Mouse (Mus musculus): ENCODE data around the gene Cstb. TPM values are rescaled to one million over a fixed set of nuclear protein-coding genes. Genes with fewer than 3 reads are reported as not detected.
A peak's percentile ranks its signal among the peaks of the same experiment; 100 is the strongest.

Cstb gene
- total and polyA plus RNA-seq, 2 experiments from 2014 or later: 89.2 to 126 TPM

DNA sequence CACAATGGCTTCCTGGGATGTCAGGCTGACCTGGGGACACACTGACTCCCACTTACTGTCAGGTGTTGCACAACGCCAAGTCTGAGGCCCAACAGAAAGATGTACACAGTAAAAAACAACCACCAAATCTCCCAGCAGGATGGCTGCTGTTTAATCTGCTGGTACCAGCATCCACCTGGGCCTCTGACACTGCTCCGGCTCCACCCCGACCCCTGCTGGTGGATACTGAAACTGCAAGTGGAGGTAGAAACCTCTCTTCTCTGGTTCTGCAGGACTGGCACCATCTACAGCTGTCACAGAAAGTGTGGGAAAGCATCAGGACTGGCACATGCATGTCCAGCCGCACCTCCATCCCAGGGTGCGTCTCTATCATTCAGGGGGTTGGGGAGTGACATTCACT, 12.6 kb downstream of the Cstb start:
- TF ChIP-seq CTCF (IDR thresholded peaks at IDR 0.05): peak; percentile 96
- no peak for ATAC-seq (ENCODE audit: low FRiP score)
- Histone ChIP-seq H3K4me3 (ENCODE audit: low read depth, low read length) (no peak overlapping the region), H3K36me3 (ENCODE audit: insufficient read depth, low read length) (peaks cover 26% of the 10 kb centered on the region), H3K27me3 (ENCODE audit: insufficient read depth, low read length) (no peaks in the 10 kb centered on the region), H3K4me1 (ENCODE audit: insufficient read depth, low read length) (no peaks in the 10 kb centered on the region), H3K27ac (ENCODE audit: low read depth, low read length) (no peak overlapping the region), H3K9me3 (ENCODE audit: low read length) (no peaks in the 10 kb centered on the region), H3K4me2 (ENCODE audit: low read depth, low read length, poor library complexity, severe bottlenecking) (no peak overlapping the region), H3K9ac (replicated peaks; ENCODE audit: low read length, poor library complexity, severe bottlenecking) (no peak overlapping the region)
- peak; percentile 61 for DNase-seq (ENCODE audit: low spot score)
- WGBS: 13% methylated on average over 5 of the region's 5 CpGs

DNA sequence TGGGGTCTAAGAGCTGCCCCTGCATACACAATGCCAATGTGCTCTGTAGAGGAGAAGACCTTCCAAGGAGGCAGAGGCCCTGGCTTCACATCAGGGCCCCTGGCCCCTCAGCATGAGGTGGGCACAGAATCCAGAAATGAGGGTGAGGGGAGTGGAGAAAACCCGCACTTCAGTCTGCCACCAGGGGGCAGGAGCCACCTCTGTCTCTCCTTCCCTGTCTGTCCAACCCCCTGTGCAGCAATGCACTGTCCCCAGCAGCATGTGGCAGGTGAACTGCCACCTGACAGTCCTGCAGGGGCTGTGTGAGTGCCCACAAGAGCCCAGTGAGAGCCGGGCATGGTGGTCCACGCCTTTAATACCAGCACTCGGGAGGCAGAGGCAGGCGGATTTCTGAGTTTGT, 14.1 kb downstream of the Cstb start:
- Histone ChIP-seq H3K9ac (replicated peaks; ENCODE audit: low read length, poor library complexity, severe bottlenecking) (no peak overlapping the region), H3K4me3 (ENCODE audit: low read depth, low read length) (no peak overlapping the region), H3K27ac (ENCODE audit: low read depth, low read length) (no peak overlapping the region), H3K27me3 (ENCODE audit: insufficient read depth, low read length) (no peaks in the 10 kb centered on the region), H3K36me3 (ENCODE audit: insufficient read depth, low read length) (peaks cover 38% of the 10 kb centered on the region), H3K4me2 (ENCODE audit: low read depth, low read length, poor library complexity, severe bottlenecking) (no peak overlapping the region), H3K9me3 (ENCODE audit: low read length) (no peaks in the 10 kb centered on the region), H3K4me1 (ENCODE audit: insufficient read depth, low read length) (no peaks in the 10 kb centered on the region)
- peak; percentile 69 for TF ChIP-seq CTCF (IDR thresholded peaks at IDR 0.05)
- DNase-seq (ENCODE audit: low spot score) (no peak), ATAC-seq (ENCODE audit: low FRiP score) (no peak)
- 73% methylated on average over 5 of the region's 5 CpGs for WGBS

DNA sequence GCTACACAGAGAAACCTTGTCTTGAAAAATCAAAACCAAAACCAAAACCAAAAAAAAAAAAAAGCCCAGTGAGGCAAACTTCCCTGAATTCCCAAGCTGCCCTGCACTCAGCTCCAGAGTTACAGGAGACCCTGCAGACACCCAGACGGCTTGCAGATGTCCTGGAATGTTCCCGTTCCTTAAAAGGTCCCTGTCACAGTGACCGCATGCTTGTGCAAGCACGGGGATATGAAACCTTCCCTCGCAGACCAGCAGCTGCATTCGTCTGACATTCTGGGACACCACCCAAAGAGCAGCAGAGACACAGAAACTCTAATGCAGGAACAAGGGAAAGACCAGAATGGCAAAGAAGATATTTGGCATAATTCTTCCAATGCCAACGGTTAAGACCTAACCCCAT, 14.5 kb downstream of the Cstb start:
- H3K36me3 ChIP-seq (ENCODE audit: insufficient read depth, low read length): peaks cover 42% of the 10 kb centered on the region
- no peaks in the 10 kb centered on the region for H3K27me3 ChIP-seq (ENCODE audit: insufficient read depth, low read length)
- no peak for ATAC-seq (ENCODE audit: low FRiP score)
- DNase-seq (ENCODE audit: low spot score): no peak
- H3K4me2 ChIP-seq (ENCODE audit: low read depth, low read length, poor library complexity, severe bottlenecking): no peak overlapping the region
- no peak overlapping the region for H3K27ac ChIP-seq (ENCODE audit: low read depth, low read length)
- 87% methylated on average over 7 of the region's 7 CpGs for WGBS
- no peak overlapping the region for H3K4me3 ChIP-seq (ENCODE audit: low read depth, low read length)
- no peaks in the 10 kb centered on the region for H3K4me1 ChIP-seq (ENCODE audit: insufficient read depth, low read length)
- H3K9ac ChIP-seq (replicated peaks; ENCODE audit: low read length, poor library complexity, severe bottlenecking): no peak overlapping the region
- TF ChIP-seq CTCF (IDR thresholded peaks at IDR 0.05): no peak
- no peaks in the 10 kb centered on the region for H3K9me3 ChIP-seq (ENCODE audit: low read length)

DNA sequence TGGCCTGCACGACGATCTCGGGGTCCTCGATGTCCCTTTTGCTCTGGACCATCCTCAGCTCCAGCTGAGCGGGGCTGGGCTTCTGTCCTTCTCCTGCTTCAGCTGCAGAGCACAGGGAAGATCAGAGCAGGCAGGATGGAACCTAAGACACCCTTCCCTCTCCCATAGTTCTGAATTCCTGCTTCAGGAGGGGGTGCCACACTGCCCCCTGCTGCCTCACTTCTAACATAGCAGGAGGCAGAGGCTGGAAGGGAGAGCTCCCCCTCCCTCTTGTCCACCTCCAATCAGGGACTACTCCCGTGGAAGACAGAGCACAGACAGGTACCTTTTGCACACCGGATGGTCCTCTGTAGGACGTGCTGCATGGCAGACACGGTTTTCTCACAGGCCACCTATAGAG, 15.3 kb downstream of the Cstb start:
- H3K4me2 ChIP-seq (ENCODE audit: low read depth, low read length, poor library complexity, severe bottlenecking): no peak overlapping the region
- peaks cover 50% of the 10 kb centered on the region for H3K36me3 ChIP-seq (ENCODE audit: insufficient read depth, low read length)
- H3K9me3 ChIP-seq (ENCODE audit: low read length): no peaks in the 10 kb centered on the region
- DNase-seq (ENCODE audit: low spot score) (peak; percentile 27), ATAC-seq (ENCODE audit: low FRiP score) (0 out of 2 replicates have a peak, but pooled peaks have one; percentile 34)
- 78% methylated on average over 9 of the region's 9 CpGs for WGBS
- H3K9ac ChIP-seq (replicated peaks; ENCODE audit: low read length, poor library complexity, severe bottlenecking): no peak overlapping the region
- no peaks in the 10 kb centered on the region for H3K27me3 ChIP-seq (ENCODE audit: insufficient read depth, low read length)
- peak; percentile 78 for TF ChIP-seq CTCF (IDR thresholded peaks at IDR 0.05)
- no peaks in the 10 kb centered on the region for H3K4me1 ChIP-seq (ENCODE audit: insufficient read depth, low read length)
- H3K4me3 ChIP-seq (ENCODE audit: low read depth, low read length): no peak overlapping the region
- H3K27ac ChIP-seq (ENCODE audit: low read depth, low read length): no peak overlapping the region

DNA sequence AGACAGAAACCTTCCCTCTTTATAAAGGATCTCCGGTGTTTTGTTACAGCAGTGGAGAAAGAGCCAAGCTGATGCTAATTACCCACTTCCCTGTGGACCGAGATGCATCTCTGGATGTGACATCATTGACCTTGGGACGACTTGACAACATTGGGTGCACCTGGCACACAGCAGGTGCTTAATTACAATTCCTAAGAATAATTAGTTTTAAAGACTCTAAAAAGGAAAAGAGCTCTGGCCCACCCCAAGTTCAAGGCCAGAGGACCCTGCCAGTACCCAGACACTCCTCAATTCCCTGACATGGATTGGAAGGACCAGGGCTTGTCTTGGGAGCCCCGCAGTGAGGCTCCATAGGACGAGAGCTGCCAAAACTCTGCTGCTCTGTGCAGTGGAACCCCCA, 16.1 kb downstream of the Cstb start:
- WGBS: 89% methylated on average over 5 of the region's 5 CpGs
- Histone ChIP-seq H3K9me3 (ENCODE audit: low read length) (no peaks in the 10 kb centered on the region), H3K36me3 (ENCODE audit: insufficient read depth, low read length) (peaks cover 56% of the 10 kb centered on the region), H3K4me1 (ENCODE audit: insufficient read depth, low read length) (no peaks in the 10 kb centered on the region), H3K9ac (replicated peaks; ENCODE audit: low read length, poor library complexity, severe bottlenecking) (no peak overlapping the region), H3K27me3 (ENCODE audit: insufficient read depth, low read length) (no peaks in the 10 kb centered on the region), H3K4me2 (ENCODE audit: low read depth, low read length, poor library complexity, severe bottlenecking) (no peak overlapping the region), H3K27ac (ENCODE audit: low read depth, low read length) (no peak overlapping the region), H3K4me3 (ENCODE audit: low read depth, low read length) (no peak overlapping the region)
- TF ChIP-seq CTCF (IDR thresholded peaks at IDR 0.05): no peak
- no peak for ATAC-seq (ENCODE audit: low FRiP score)
- DNase-seq (ENCODE audit: low spot score): no peak

DNA sequence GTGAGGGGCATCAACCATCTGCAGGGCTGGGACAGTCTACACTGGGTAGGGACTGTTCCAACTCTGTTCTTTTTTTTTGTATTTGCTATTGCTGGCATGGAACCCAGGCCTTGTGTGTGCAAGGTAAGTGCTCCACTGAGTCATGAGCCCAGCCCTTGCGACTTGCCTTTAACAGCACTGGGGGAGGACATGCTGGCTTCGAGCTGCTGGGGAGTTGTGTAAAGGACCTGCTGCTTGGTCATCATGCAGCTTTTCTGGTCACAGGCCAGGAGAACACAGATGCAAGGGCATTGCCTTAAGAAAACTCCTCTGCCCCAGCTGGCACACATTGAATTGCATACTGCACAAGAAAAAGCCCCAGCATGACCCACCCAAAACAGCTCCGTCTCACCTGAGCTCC, 16.8 kb downstream of the Cstb start:
- no peak overlapping the region for H3K27ac ChIP-seq (ENCODE audit: low read depth, low read length)
- no peaks in the 10 kb centered on the region for H3K9me3 ChIP-seq (ENCODE audit: low read length)
- DNase-seq (ENCODE audit: low spot score): no peak
- no peak overlapping the region for H3K4me3 ChIP-seq (ENCODE audit: low read depth, low read length)
- no peak for TF ChIP-seq CTCF (IDR thresholded peaks at IDR 0.05)
- WGBS: 95% methylated on average over 3 of the region's 3 CpGs
- H3K4me1 ChIP-seq (ENCODE audit: insufficient read depth, low read length): no peaks in the 10 kb centered on the region
- H3K4me2 ChIP-seq (ENCODE audit: low read depth, low read length, poor library complexity, severe bottlenecking): no peak overlapping the region
- peaks cover 60% of the 10 kb centered on the region for H3K36me3 ChIP-seq (ENCODE audit: insufficient read depth, low read length)
- H3K27me3 ChIP-seq (ENCODE audit: insufficient read depth, low read length): no peaks in the 10 kb centered on the region
- ATAC-seq (ENCODE audit: low FRiP score): no peak
- no peak overlapping the region for H3K9ac ChIP-seq (replicated peaks; ENCODE audit: low read length, poor library complexity, severe bottlenecking)
